Mouse (Mus musculus) megakaryocyte, embryonic 14.5 days (primary cell): ENCODE measurements around the gene Ccdc9.

ENCODE experiments used
- FLI1 ChIP-seq: IDR thresholded peaks from 2 replicates; pipeline ENCODE4 v1.6.1; 2012; ENCODE audit warnings: low read length, inconsistent platforms, mixed read lengths
- GATA1 ChIP-seq: IDR thresholded peaks from 3 replicates; pipeline ENCODE4 v1.6.1; 2012; ENCODE audit warnings: mixed read lengths, low read length, inconsistent platforms, borderline replicate concordance

DNA sequence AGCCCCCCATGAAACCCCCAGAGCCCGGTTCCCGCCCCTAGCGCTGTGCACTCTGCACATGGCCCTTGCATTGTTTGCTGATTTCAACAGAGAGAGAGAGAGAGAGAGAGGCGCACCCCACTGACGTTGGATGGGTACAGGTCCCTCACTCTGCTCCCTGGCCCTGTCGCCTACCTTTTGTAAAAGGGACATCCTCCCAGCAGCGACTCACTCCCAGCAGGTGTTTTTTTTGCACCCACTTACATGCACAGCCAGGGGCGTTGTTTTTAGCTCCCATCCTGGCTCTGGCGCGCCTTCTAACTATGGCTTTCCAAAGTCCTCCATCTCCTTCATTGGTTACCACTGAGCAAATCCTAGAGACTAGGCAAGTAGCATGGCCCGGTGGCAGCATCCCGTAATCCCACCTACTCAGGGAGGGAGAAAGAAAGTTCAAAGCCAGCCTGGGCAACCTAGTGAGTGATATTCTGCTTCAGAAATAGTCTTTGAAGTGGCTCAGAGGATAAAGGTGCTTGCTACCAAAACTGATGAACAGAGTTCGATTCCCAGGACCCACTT is 27.7 kb upstream of the Ccdc9 start:
- no peak for TF ChIP-seq GATA1
- no peak for TF ChIP-seq FLI1
